Mouse (Mus musculus) T-helper 2 cell (primary cell): ENCODE measurements around the gene Vmn1r76.

Source experiments
- in situ Hi-C: fragments of 300-600 bp; cut with MboI, MseI; formaldehyde crosslinking; loops from one replicate; pipeline ENCODE4 v1.15.1; 2025; ENCODE audit warnings: high pct_unique_total_duplicates

Vmn1r76 gene

GRCm38 (mm10) chr7:11938113-11938512 lies at the start of gene Vmn1r76:
Vmn1r76 (minus strand) TSS chr7:11938213.
- in situ Hi-C loops, result no loop called here

- in situ Hi-C loops, result no loop called here
These were observed 34.6 kb upstream of the Vmn1r76 start for GRCm38 (mm10) chr7:11972611-11973010.

- in situ Hi-C loops, result no loop called here
These were observed 10.0 kb upstream of the Vmn1r76 start for GRCm38 (mm10) chr7:11947991-11948390.

- in situ Hi-C loops, result no loop called here
These were observed 63.7 kb downstream of the Vmn1r76 start, which contains the start of gene Vmn1r75 for GRCm38 (mm10) chr7:11874330-11874729. Vmn1r75 (plus strand) TSS chr7:11874630.
